In genomic region chr13:92639093-92640014, GRCm38 (mm10) we compare ENCODE assay signal across 10 mouse cellular contexts. TPM values are rescaled to one million over a fixed set of nuclear protein-coding genes. Genes with fewer than 3 reads are reported as not detected.
A peak's percentile ranks its signal among the peaks of the same experiment; 100 is the strongest.
DNase-seq lines count a peak whose midpoint lies in the region; ATAC-seq and TF ChIP-seq lines count a peak whose summit lies in the region.
"Had no signal": no experiment of that assay in that cellular context is flagged by ENCODE, and none has a peak within 500 bp of the region (broad histone marks: within the 10 kb centered on the region; RNA-seq: fewer than 3 reads in every experiment).

No protein-coding gene starts in this region.

- no peak overlapping the region for H3K9ac ChIP-seq in liver, embryonic 14.5 days (replicated peaks)
- no peak overlapping the region for H3K9ac ChIP-seq in forebrain, embryonic 14.5 days (ENCODE audit: low read length)
- H3K9ac ChIP-seq: hindbrain, embryonic 15.5 days; neural tube, embryonic 15.5 days had no signal

- H3K36me3 ChIP-seq in liver, embryonic 14.5 days (replicated peaks; ENCODE audit: control insufficient read depth, insufficient read depth, low read depth), result no peaks in the 10 kb centered on the region; the same call in 1 of the 2 replicates
- H3K36me3 ChIP-seq in forebrain, embryonic 14.5 days (ENCODE audit: control insufficient read depth, insufficient read depth, low read length), result no peaks in the 10 kb centered on the region
- H3K36me3 ChIP-seq: hindbrain, embryonic 15.5 days; neural tube, embryonic 15.5 days had no signal

- no peak for DNase-seq in liver, embryonic 14.5 days (ENCODE audit: low read depth in 3 of 3, low spot score in 3 of 3)
- no peak for DNase-seq in liver
- DNase-seq in frontal cortex, adult 2 months (ENCODE audit: extremely low spot score in 1 of 2, low spot score in 1 of 2), result peak; percentile 91 to 93
- DNase-seq in lung, postnatal 10 days, result peak; percentile 54
- peak; percentile 60 for DNase-seq in thymus, postnatal 0 days (ENCODE audit: low spot score)
- no peak for DNase-seq in urinary bladder, adult 18-20 months (ENCODE audit: low spot score in 2 of 2)
- DNase-seq in forebrain, embryonic 14.5 days (ENCODE audit: low spot score), result no peak
- DNase-seq in adrenal gland, postnatal 4 days (ENCODE audit: low spot score in 2 of 2), result no peak

- peak; percentile 6; the same call in 1 of the 2 replicates for TF ChIP-seq EP300 in liver, embryonic 14.5 days (IDR thresholded peaks at IDR 0.05; ENCODE audit: low read depth)

- H3K9me3 ChIP-seq in liver, embryonic 14.5 days (ENCODE audit: control insufficient read depth, low read length), result no peaks in the 10 kb centered on the region
- H3K9me3 ChIP-seq in forebrain, embryonic 14.5 days (replicated peaks; ENCODE audit: control insufficient read depth, low read length), result no peaks in the 10 kb centered on the region
- H3K9me3 ChIP-seq: hindbrain, embryonic 15.5 days; neural tube, embryonic 15.5 days had no signal

- no peak for TF ChIP-seq CTCF in liver, embryonic 14.5 days (IDR thresholded peaks at IDR 0.05; ENCODE audit: low read depth)

- H3K4me1 ChIP-seq in liver, embryonic 14.5 days (replicated peaks; ENCODE audit: control insufficient read depth in 2 of 2, insufficient read depth in 2 of 2, low read length in 1 of 2), result peaks cover 17 to 40% of the 10 kb centered on the region in 2 experiments
- H3K4me1 ChIP-seq in forebrain, embryonic 14.5 days (ENCODE audit: control insufficient read depth, insufficient read depth, low read length), result 0 out of 2 replicates have a peak, but pooled peaks cover 5% of the 10 kb centered on the region

- WGBS in liver, embryonic 14.5 days (ENCODE audit: insufficient replicate concordance), result 62% methylated on average over 12 of the region's 12 CpGs
- 80% methylated on average over 12 of the region's 12 CpGs for WGBS in forebrain, embryonic 14.5 days

- no peaks in the 10 kb centered on the region for H3K27me3 ChIP-seq in liver, embryonic 14.5 days (ENCODE audit: control insufficient read depth, insufficient read depth, low read length)
- no peaks in the 10 kb centered on the region for H3K27me3 ChIP-seq in forebrain, embryonic 14.5 days (replicated peaks; ENCODE audit: control insufficient read depth, insufficient read depth, low read length)
- H3K27me3 ChIP-seq: hindbrain, embryonic 15.5 days; neural tube, embryonic 15.5 days had no signal

- no peak overlapping the region for H3K4me2 ChIP-seq in liver, embryonic 14.5 days (ENCODE audit: low read depth)
- H3K4me2 ChIP-seq in forebrain, embryonic 14.5 days (ENCODE audit: low read length), result no peak overlapping the region
- H3K4me2 ChIP-seq: hindbrain, embryonic 15.5 days; neural tube, embryonic 15.5 days had no signal

- H3K27ac ChIP-seq in liver, embryonic 14.5 days, result no peak overlapping the region
- H3K27ac ChIP-seq in forebrain, embryonic 14.5 days (ENCODE audit: low read depth, low read length), result no peak overlapping the region
- H3K27ac ChIP-seq: hindbrain, embryonic 15.5 days; neural tube, embryonic 15.5 days had no signal

- no peak for ATAC-seq in liver, embryonic 14.5 days (ENCODE audit: insufficient read depth)
- no peak for ATAC-seq in forebrain, embryonic 14.5 days

- no peak overlapping the region for H3K4me3 ChIP-seq in liver, embryonic 14.5 days (ENCODE audit: insufficient read depth in 1 of 2, low read depth in 2 of 2, low read length in 2 of 2)
- no peak overlapping the region for H3K4me3 ChIP-seq in forebrain, embryonic 14.5 days (ENCODE audit: low read depth, low read length)
- H3K4me3 ChIP-seq: hindbrain, embryonic 15.5 days; neural tube, embryonic 15.5 days had no signal

RNA-seq across cellular contexts. Expression of gene Serinc5, which starts 28.5 kb away (rescaled TPM):
- polyA plus RNA-seq in liver, embryonic 14.5 days (2012; rRNA removed), result 15.2 and 17.9 TPM in 2 replicates
- polyA plus RNA-seq in liver, embryonic 14.5 days (2014; fragmentation: Nextera tagmentation; extraction: Ambion mirVana), result 14.2 and 16.8 TPM in 2 replicates
- 65.6 and 75.2 TPM in 2 replicates for polyA plus RNA-seq in frontal cortex, adult 2 months (2012; rRNA removed)
- polyA plus RNA-seq in thymus, postnatal 0 days (2015; fragmentation: Nextera tagmentation; extraction: Ambion mirVana), result 27.0 and 32.2 TPM in 2 replicates
- 13.7 and 15.5 TPM in 2 replicates for polyA plus RNA-seq in forebrain, embryonic 14.5 days (2014; fragmentation: Nextera tagmentation; extraction: Ambion mirVana)
- total RNA-seq in adrenal gland, postnatal 4 days (2021), result 10 to 100 TPM; 64.1 to 69.0 TPM

Comparison
In these comparisons a context has a peak if more than half of its experiments do, and no peak if none do; other contexts are left out.
1. DNase-seq: peak in frontal cortex, adult 2 months (2 of 2), lung, postnatal 10 days (single experiment) and thymus, postnatal 0 days (single experiment); none in liver, embryonic 14.5 days (0 of 3), liver (single experiment), urinary bladder, adult 18-20 months (0 of 2), forebrain, embryonic 14.5 days (single experiment) and adrenal gland, postnatal 4 days (0 of 2).